Mouse (Mus musculus) kidney, adult 2 months (tissue): ENCODE measurements at regions not wholly inside any gene's neighbourhood (a gene's known extent, or its start where the extent isn't known, plus 50 kb on each side); places are given as distances from the start of the nearest gene placed in this dataset.

Experiments used
- CTCF ChIP-seq: fragments of 200-500 bp; conservative IDR thresholded peaks from 2 replicates; pipeline ENCODE4 v1.5.1; 2011; ENCODE audit warnings: low read depth, mild to moderate bottlenecking, control low read depth, low read length, moderate library complexity, mixed read lengths; ENCODE audit not compliant: insufficient read depth, insufficient read length
- POLR2A ChIP-seq: fragments of 200-500 bp; IDR thresholded peaks from one replicate; pipeline ENCODE4 v1.6.1; 2011; ENCODE audit warnings: low read depth, low read length, control low read depth

- TF ChIP-seq CTCF (no peak), POLR2A (no peak)
Observed at GRCm38 (mm10) chr3:15090124-15090523, 204.1 kb downstream of the Car2 start.
